Mouse (Mus musculus) spleen, adult 18-20 months (tissue): ENCODE data around the gene Cep290.
A peak's percentile ranks its signal among the peaks of the same experiment; 100 is the strongest.
"Not testable (repeated sequence)": the region's sequence is repeated elsewhere in the genome, so short reads cannot be mapped to it uniquely, and the experiment has no call there.

Experiments used
- DNase-seq, 2 experiments: peaks; one replicate each; pipeline ENCODE4 v3.0.0; 2022; ENCODE audit warnings: mixed read lengths in 2 of 2

Gene Cep290

DNA sequence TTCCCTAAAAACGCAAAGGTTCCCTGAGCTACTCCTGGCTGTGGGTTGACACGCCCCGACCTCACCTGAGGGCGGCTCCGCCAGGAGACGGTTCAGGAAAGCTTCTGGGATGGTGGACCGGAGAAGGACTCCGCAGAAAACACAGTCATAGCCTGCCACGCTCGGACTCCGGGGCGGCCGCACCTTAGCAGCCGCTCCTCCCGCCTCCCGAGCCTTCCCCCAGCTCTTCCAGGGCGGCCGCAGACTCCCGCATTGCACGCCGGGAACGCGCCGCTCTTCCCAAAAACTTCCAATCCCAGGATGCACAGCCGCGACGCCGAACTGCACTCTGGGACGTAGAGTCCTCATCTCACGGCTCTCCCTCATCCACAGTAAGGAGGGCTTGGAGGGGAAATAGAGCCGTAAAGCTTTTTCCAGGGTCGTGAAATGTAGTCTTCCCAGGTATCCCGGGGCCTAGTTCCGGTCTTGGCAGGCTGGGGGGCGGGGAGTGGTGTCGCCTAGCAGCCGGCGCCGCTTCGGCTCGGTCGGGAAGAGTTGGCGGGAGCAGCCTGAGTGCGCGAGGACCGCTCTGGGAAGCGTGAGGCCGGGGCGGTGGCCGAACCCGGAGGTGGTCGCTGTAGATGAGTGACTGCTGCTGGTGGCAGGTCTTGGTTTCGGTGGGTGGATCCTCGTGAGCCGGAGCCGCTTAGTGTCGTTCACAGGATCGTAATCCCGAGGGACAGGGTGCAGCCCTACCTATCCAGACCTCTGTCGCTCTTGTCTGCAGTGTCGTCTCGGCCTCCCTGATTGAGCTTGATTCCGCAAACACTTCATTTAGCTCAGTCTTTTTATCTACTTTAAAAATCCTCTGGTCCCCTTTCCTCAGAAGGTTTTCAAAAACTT lies at the start of gene Cep290, which contains the start of gene Tmtc3:
Gene Cep290, plus strand, starts transcription at position 462 of the 882 bp plus-strand sequence.
Gene Tmtc3, minus strand, starts transcription at position 254 of the 882 bp plus-strand sequence.
- peak; percentile 58 to 60 for DNase-seq

DNA sequence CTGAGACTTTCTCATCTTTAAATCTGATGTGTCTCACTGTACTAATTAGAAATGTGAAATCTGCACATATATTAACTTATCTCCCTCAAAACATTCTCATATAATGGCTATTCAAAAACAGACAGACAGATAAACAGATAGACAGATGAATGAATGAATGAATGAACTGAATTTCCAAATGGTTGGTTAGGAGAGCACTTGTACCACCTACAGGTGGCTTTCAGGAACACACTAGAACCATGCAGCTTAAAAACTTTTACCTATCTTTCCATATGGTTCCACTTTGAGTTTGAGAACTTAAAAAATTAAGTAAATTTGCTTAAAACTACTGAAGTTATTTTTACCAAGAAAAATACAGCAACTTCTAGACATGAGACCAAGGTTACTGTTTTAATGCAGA lies 38.0 kb upstream of the Cep290 start:
- no peak for DNase-seq

DNA sequence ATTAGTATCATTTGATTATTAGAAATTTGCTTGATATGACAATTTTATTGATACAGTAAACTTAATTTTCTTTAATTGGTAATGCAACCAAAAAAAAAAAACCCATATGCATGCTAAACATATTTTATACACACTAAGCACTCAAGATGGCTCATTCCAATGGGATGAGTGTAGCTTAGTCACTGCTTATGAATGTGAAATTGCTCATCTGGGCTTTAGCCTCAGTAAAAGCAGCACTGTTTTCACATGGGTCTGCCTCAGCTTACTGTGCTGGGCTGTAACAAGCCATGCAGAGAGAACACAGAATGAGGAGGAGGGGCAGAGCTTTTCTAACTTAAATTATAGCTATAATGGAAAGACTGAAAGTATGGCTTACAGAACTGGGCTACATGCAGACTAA lies 26.8 kb upstream of the Cep290 start:
- no peak for DNase-seq

DNA sequence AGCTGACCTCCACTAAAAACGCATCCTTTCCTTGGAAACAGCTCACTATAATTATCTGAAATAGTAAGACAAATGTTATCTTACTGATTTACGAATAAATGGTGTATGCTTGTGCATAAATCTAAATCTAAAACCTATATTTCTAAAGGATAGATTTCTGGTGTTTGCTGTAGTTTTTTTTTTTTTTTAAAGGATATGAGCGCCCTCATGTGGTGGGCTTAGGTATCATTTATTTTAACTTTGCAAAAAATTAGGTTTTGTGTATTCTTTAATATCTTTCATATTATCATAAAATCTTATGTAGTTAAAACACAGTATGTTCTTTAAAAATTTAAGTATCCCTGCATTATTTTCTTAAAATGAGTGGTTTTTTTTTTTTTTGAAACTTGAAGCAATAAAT lies 12.3 kb upstream of the Cep290 start:
- no peak for DNase-seq

DNA sequence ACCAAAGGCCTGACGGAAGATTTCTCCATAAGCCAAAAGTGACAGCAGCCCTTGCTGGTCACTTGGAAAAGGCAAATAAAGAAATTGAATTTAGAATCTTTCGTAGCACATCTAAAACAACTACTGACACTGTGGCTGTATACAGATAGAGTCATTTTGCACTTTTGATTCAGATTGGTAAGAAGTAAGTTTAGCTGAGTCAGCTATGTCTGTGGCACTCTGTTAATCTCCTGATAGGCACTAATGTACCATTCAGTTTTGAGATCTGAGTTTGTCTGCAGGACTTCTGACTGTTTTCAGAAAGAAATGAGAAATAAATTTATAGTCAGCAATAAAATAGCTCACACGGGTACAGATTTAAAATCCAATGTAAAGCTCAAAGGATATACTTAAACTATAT lies 7.8 kb upstream of the Cep290 start:
- DNase-seq = no peak

DNA sequence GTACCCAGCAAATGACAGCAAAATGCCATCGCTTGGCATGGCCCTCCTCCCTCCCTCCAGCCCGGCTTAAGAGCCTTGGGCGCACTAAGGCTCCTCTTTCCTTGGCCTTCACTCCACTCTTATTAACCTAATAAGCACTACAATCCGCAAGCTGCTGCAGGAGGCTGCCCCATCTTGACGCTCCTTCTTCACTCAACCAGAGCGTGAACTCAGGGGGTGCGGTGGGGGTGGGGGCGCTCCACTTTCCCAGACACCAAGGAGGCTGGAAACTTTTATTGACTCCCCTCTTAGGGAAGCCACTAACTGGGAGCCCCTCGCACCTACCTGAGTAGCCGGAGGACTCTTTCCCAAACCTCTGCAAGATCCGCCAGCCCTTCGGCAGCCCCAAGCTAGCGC lies 659 bp upstream of the Cep290 start:
- DNase-seq = peak in 1 of 2 experiments; percentile 10

DNA sequence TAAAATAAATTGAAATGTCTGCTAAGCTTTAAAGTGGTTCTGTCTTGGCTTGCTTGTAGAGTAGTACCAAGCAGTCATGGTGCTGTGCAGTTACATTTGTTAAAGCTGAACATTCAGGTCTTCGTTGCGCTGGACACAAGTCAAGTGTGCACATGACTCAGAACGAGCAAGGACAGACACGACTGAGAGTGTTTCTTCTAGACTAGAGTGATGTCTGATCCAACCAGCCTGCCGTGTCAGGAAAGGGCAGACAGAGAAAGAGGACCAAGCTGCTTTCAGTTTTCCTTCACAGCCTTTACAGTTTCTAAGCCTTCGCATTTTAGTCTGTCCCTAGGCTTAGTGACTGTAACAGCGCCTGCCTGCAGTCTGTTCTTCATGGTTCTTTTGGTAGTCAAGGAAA lies 4.6 kb downstream of the Cep290 start:
- no peak for DNase-seq

DNA sequence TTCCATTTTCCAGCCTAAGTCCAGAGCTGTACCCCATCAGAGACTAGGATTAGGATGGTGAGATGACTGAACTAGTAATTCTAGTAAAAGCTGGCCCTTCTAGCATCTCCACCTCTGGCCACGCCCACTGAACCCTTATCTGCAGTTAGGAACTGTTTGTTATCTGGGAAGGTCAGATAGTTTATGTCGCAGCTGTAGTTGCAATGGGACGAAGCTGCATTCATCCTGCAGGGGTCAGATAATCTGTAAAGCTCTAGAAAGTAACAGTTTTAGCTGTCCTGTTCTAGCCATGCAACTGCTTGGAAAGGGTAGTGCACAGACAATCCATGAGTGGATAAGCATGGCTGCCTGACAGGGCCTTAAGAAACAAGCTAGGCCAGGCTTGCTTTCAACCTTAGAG lies 11.0 kb downstream of the Cep290 start:
- no peak for DNase-seq

DNA sequence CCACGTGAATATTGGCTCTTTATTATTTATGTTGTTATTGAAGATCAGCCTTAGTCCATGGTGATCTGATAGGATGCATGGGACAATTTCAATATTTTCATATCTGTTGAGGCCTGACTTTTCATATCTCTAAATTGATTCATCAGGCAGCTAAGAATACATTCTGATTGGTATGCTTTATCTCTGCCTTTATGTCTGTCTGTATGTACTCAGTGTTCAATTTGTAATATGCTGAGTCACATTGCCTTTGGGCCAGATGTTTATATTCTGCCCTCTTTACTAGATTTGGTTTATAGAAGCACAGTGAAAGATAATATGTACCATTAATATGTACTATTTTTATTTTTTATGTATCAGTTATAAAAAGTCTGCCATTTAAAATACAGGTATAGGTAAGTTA lies 20.8 kb downstream of the Cep290 start:
- DNase-seq = no peak

DNA sequence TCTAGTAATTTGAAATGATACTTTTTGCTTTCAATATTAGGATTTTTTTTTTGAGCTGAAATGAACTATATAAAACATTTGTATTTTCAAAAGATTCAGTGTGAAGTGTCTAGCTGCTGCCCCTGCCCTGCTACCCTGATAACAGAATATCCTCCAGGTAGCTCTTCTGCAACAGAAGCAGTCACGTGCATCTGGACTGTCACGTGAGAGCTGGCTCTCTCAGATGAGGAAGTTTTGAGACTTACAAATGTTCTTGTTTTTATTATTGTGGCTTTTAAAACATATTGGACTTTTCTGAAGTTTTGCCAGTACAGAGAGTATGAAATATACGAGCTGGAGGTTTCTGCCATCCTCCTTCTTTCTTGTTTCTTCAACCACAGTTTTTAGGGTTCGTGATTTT lies 34.3 kb downstream of the Cep290 start:
- peak; percentile 4 to 7 for DNase-seq

DNA sequence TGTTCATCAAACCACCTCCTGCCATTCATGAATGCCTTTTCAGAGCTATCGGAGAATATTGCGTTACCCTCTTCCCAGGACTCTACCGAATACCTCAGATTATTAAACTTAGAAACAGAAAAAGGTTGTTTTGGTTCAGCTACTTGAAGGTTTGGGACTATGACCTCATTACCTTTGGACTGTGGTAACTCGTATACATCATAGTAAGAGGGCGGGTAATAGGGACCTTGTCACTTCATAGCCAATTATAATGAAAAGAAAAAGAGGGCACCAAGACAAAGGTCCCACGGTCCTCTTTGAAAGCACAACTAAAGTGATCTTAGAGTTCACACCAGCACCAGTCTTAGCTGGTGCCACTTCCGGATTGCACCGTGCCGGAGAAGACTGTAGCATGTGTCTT lies 35.0 kb downstream of the Cep290 start:
- no peak for DNase-seq

DNA sequence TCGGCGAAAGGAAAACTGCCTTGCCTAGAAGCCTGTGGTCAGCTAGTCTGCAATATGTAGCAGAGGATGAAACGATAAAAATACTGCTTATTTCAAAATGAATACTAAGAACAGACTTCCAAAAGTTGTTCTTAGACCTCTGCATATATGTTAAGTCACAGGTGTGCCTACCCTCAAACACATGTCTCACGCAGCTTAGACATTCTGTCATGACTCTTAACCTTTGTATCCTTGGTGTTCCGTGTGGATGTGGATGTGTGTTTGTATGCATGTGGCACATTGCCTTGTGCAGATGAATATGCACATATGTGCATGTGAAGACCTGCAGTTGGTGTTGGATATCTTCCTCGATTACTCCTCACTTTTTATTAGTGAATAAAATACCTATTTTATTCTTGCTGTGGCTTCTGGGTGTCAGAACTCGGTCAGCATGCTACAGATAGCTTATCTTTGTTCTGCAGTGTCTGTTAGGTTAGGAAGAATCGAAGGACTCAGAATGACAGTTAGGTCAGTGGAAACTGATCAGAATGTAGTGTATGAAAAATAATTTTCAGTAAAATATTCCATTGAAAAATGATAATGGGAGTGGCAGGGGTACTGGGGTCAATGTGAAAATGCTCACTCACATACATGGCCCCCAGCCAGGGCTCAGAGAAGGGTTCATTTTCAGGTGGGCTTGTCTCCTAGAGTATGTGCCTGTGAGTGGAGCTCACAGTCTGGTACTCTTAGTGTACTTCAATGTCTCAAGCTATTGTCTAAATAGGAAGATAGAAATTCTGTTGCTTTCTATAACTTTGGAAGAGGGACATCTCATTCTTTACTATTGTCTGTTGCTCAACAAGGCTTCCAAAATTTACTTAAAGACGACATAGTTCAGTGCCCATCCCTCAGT lies 37.4 kb downstream of the Cep290 start:
- no peak for DNase-seq

DNA sequence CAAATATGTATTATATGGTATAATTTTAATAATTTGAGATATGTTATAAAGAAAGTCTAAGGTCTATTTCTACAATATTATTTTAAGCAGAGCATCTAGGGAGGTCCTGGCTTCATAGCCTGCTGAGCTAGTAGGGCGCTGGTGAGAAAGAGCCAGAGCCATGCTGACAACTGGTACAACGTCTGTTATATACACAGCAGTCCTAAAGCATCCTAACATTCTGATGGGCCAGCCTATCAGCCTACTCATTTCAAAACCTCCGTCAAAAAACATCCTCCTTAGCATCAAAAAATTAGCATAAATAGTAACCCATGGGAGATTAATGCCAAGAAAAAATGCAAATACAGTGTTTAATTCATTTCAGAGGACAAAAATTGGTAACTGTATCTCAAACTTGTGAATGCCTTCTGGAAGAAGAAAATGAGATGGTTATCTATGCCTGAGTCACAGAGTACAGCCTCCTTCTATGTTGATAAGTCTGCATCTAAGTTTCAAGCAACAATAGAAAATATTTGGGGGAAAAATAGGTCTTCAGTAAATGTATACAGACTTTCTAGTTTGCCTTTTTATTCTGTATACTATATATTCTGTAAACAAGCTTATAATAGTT lies 69.3 kb downstream of the Cep290 start:
- DNase-seq = no peak

DNA sequence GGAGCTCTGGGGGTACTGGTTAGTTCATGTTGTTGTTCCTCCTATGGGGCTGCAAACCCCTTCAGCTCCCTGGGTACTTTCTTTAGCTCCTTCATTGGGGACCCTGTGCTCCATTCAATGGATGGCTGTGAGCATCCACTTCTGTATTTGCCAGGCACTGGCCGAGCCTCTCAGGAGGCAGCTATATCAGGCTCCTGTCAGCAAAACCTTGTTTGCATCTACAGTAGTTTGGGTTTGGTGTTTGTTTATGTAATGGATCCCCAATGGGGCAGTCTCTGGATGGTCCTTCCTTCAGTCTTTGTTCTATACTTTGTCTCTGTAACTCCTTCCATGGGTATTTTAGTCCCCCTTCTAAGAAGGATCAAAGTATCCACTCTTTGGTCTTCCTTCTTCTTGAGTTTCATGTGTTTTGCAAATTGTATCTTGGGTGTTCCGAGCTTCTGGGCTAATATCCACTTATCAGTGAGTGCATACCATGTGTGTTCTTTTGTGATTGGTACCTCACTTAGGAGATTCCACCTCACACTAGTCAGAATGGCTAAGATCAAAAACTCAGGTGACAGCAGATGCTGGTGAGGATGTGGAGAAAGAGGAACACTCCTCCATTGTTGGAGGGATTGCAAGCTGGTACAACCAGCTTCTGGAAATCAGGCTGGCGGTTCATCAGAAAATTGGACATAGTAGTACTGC lies 73.0 kb downstream of the Cep290 start:
- not testable (repeated sequence) for DNase-seq

DNA sequence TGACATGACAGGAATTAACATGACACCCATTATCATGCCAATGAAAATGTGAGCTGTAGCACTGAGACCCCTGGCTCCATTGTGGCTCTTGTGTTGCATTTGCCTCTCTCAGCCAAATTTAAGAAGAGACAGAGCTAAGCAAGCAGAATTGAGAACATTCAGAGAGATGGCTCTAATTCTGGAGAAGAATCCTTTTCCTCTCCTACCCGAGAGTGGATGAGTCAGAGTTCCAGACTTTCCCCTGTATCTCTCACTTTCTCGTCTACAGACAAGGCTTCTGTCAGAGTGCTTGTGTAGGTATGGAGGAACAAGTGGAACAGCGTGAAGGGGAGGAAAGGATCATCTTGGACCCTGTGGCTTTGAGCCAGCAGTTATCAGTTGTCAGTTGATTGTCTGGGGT lies 76.8 kb downstream of the Cep290 start:
- DNase-seq = no peak

DNA sequence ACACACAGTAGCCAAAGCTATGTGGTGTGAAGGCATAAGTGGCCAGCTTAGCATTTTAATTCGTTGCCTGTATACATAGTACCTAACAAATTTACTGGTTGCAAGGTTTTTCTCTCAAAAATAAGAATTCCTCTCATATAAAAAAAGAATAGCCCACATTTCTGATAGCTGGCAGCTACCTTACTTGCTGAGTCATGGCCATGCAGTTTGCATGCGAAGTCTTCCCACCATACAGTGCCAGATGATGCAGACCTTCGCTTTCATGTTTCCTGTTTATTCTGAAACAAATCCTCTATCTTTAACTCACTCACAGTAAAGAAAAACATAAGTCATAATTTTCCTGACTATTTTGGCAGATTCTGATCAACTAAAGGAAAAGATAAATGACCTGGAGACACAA lies 84.3 kb downstream of the Cep290 start:
- DNase-seq = no peak

DNA sequence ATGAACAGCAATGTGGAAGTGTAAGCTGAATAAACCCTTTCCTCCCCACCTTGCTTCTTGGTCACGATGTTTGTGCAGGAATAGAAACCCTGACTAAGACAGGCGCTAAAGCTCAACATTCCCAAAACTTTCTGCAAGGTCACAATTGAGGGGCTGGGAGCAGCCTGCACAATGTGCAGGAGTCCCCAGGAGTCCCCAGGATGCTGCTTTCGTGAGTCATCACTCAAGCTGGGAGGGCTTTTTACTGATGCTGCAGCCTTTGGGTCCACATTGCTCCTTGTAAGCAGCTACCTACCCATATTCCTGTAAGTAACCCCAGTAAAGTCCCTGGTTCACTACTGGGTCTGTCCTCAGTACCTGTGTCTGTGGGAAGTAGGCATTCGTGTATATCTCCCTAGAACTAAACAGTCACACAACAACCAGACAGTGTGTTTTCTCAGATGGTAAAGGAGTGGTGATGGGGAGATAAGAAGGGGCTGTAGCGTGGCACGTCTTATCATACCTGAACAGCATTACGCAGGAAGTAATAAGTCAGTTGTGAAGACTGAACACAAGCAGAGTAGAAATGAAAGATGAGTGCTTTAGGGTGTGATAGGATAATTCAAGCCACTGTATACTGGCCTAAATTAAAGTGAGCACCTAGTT lies 87.3 kb downstream of the Cep290 start:
- no peak for DNase-seq

DNA sequence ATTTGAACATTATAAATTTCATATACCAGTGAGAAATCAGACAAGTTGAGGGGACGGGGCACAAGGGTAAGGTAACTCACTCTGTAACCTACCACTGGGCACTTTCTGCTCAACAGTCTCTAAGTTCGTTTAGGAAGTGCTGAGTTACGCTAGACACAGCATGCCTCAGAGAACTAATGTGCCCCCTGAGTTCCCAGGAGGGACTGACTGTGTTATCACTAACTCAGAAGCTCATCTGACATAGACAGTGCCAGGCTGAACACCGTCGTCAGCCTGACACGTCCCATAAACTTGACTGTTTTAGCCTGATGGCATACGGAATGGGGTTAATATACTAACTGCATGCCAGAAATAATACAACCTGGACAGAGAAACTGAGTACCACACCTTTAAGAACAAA lies 87.9 kb downstream of the Cep290 start:
- DNase-seq = no peak

DNA sequence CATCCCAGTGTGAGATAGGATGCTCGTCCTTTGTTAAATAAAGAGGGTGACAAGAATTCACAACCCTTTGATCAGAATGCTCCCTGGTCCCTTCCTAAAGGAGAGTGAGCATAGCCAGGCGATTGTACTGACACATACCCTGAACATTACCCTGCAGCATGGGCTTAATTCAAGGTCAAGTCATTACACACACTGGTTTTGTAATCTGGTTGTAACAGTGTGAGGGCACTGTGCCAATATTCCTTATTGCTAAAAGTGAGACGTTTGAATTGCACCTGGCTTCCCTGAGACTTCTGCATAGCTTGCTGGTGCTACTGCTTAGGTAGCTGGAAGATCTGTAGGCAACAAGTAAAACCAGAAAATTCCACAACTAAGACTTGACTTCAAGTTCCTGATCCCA lies 96.8 kb downstream of the Cep290 start:
- no peak for DNase-seq

DNA sequence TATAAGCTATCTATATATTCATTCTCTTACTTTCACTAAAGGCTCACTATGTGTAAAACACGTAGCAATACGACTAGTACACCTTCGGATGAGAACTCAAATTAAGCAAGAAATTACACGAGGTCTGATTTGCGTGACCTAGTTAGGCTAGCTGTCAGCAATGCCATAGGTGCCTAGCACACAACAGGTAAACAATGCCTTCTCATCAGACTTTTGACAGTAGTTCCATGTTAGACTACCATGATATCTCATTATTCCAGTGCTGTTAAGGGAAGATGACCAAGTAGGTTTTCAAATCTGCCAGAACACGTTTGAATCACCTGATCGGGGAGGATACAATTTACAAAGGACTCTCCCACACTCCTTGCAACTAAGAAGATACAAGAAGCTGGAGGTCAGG lies 101.2 kb downstream of the Cep290 start:
- DNase-seq = no peak

DNA sequence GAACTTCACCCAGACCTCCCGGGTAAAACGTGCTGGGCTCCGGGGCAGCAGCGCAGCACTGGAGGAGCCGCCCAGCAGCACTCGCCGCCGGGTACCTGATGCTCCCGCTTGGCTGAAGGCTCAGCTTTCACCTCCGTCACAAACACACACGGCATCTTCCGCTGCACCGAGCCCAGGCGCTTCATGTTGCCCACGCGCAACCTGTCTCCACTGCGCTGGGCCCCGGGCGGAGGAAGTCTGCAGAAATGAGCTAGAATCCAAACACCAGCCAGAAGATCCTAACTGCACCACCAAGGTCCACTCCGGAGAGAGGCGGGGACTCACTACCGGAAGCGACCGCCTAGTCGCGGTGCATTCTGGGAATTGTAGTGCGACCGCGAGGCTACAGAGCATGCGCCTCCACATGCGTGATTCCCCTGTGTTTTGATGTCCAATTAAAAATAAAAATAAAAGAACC lies 101.6 kb downstream of the Cep290 start:
- peak; percentile 72 to 85 for DNase-seq

DNA sequence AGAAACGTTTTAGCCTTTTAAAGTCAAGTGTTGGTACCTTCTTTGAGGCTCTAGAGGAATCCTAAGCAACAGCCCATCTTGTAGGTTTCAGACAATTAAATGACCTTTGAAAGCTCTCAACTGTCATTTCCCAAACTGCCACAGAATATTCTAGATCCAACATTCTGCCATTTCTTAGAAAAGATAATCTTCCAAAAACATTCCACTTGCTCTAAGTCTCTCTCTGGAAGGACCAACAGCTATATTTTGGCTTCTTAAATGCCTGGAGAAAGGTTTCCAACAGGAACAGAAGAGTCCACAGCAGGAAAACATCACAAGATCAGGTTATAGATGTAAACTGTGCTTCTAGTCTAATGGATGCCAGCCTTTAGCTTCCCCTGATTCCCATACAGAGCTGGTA lies 103.0 kb downstream of the Cep290 start, which contains the start of the genes 4930430F08Rik and 1700017N19Rik:
Gene 4930430F08Rik, minus strand, starts transcription at position 101 of the 400 bp plus-strand sequence.
Gene 1700017N19Rik, plus strand, starts transcription at position 162 of the 400 bp plus-strand sequence.
- no peak for DNase-seq
